Mouse (Mus musculus) B cell, adult 2 months (primary cell): Measurements from ENCODE around the gene Mmgt2.

ENCODE experiments used
- DNase-seq, 2 experiments: peaks; one replicate each; pipeline ENCODE4 v3.0.0; 2022

Gene Mmgt2

DNA sequence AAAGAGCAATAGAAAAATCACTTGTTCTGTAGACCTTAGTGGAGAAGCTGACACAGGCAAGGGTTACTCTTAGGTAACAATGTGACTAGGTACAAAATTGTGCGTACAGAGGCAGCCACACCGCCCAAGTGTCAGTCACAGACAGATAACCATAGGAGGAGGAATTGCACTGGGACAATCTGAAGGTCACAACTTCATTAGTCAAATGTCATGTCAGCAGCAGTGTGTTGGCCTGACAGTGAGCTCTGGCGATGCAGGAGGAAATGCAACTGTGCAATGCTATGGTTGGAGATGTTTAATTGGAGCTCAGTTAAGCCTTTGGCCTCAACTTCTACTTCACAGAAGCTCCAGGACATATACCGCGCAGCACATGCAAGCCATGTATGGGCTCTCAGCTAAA lies 62.2 kb downstream of the Mmgt2 start:
- no peak for DNase-seq
